Mouse (Mus musculus) intestine, embryonic 16.5 days (tissue): ENCODE measurements around the gene AC129217.1. TPM values are rescaled to one million over a fixed set of nuclear protein-coding genes. Genes with fewer than 3 reads are reported as not detected.

Source experiments
- ATAC-seq: fragments of 200-750 bp; cut with Nextera tagmentation; 2 replicates; pipeline ENCODE4 v1.8.0; 2017; ENCODE audit warnings: moderate TSS enrichment, moderate library complexity
- H3K27ac ChIP-seq: fragments of 300-500 bp; sonication (generic); 2 replicates; pipeline ENCODE4 v1.5.1; 2014; ENCODE audit warnings: mild to moderate bottlenecking, low read length
- H3K27me3 ChIP-seq: fragments of 300-500 bp; sonication (generic); replicated peaks from 2 replicates; pipeline ENCODE4 v1.6.1; 2014; ENCODE audit warnings: low read length, control low read depth, mixed read lengths; ENCODE audit not compliant: control insufficient read depth, insufficient read depth
- H3K36me3 ChIP-seq: fragments of 300-500 bp; sonication (generic); 2 replicates; pipeline ENCODE4 v1.6.1; 2014; ENCODE audit warnings: low read length, control low read depth; ENCODE audit not compliant: control insufficient read depth, insufficient read depth
- H3K4me1 ChIP-seq: fragments of 300-500 bp; sonication (generic); 2 replicates; pipeline ENCODE4 v1.6.1; 2014; ENCODE audit warnings: low read length, control low read depth, mixed read lengths; ENCODE audit not compliant: control insufficient read depth, insufficient read depth
- H3K4me2 ChIP-seq: fragments of 300-500 bp; sonication (generic); 2 replicates; pipeline ENCODE4 v1.6.1; 2014; ENCODE audit warnings: low read depth, low read length, control low read depth
- H3K4me3 ChIP-seq: fragments of 300-500 bp; sonication (generic); 2 replicates; pipeline ENCODE4 v1.5.1; 2014; ENCODE audit warnings: mild to moderate bottlenecking, low read length
- H3K9ac ChIP-seq: fragments of 300-500 bp; sonication (generic); 2 replicates; pipeline ENCODE4 v1.6.1; 2014; ENCODE audit warnings: low read depth, low read length
- H3K9me3 ChIP-seq: fragments of 300-500 bp; sonication (generic); 2 replicates; pipeline ENCODE4 v1.6.1; 2016; ENCODE audit warnings: low read length, control low read depth; ENCODE audit not compliant: control insufficient read depth
- WGBS: fragments of 180-500 bp; shearing (Covaris S2); extraction: QIAGEN DNeasy Blood & Tissue Kit; methylation state at CpG from one replicate; pipeline ENCODE4 v1.1.7; 2014; 5-methylcytosine and 5-hydroxymethylcytosine counted together
- polyA plus RNA-seq: library from polyadenylated mRNA; unstranded; fragments of >200 nt; fragmentation: Nextera tagmentation; extraction: Ambion mirVana; gene quantifications from 2 replicates; pipeline ENCODE4 v1.2.1, GENCODE M21; 2015

Gene AC129217.1
- polyA plus RNA-seq, result not detected in 2 replicates

DNA sequence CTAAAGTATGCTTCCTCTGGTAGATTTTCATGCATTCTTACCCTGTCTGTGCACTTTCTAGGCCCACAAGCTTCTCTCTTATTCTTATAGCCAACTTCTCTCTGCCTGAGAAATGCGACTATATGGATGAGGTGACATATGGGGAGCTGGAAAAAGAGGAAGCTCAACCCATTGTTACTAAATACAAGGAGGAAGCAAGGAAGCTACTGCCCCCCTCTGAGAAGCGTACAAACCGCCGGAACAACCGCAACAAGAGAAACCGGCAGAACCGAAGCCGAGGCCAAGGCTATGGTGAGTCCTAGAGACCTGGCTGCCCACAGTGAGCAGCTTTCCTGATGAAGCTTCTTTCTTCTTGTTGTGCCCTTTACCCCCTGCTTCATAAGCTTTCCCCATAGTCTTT is at the start of gene AC129217.1:
TSS of gene AC129217.1 (plus strand) at position 114 of the 400 bp plus-strand sequence.
- Histone ChIP-seq H3K27ac (no peak within 1 kb of the TSS), H3K9ac (no peak within 1 kb of the TSS), H3K4me1 (no peaks in the 10 kb centered on the region), H3K4me3 (no peak within 1 kb of the TSS), H3K27me3 (no peaks in the 10 kb centered on the region), H3K9me3 (no peaks in the 10 kb centered on the region), H3K36me3 (peaks cover 53% of the 10 kb centered on the region), H3K4me2 (no peak within 1 kb of the TSS)
- ATAC-seq, result no peak
- WGBS, result 90% methylated on average over 8 of the region's 8 CpGs

DNA sequence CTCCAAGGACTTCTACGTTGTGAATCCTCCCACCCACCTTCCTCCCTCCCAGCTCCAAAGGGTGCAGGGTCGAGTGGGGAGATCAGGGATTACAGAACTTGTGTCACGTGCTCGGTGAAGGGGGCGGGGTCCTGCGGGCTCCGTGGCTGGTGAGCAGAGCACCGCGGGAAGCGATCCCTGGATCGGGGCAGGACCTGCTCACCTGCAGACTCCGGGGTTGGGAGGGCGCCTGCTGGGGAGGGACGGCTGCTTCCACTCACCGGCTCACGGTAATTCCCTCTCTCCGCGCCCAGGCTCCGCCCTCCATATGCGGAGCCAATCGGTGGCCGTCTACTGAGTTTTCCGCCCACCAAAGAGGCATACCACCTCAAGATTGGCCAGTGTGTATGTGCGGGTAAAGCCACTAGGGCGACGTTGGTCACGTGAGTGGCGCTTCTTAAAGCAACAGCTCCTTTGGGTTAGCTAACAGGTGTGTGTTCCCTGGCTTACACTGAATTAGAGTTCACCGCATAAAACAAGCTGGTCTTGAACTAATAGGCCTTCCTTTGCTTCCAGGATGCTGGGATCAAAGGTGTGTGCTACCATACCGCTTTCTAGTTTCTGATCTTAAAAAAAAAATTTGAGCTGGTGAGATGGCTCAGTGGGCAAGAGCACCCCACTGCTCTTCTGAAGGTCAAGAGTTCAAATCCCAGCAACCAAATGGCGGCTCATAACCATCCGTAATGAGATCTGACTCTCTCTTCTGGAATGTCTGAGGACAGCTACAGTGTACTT is 43.4 kb upstream of the AC129217.1 start, which contains the start of gene Taf6l:
TSS of gene Taf6l (minus strand) at position 410 of the 774 bp plus-strand sequence.
- Histone ChIP-seq H3K4me3 (peak within 1 kb of the TSS; percentile 77), H3K36me3 (peaks cover 11% of the 10 kb centered on the region; the same call in 1 of the 2 replicates)
- WGBS, result under 1% methylated on average over 32 of the region's 32 CpGs

DNA sequence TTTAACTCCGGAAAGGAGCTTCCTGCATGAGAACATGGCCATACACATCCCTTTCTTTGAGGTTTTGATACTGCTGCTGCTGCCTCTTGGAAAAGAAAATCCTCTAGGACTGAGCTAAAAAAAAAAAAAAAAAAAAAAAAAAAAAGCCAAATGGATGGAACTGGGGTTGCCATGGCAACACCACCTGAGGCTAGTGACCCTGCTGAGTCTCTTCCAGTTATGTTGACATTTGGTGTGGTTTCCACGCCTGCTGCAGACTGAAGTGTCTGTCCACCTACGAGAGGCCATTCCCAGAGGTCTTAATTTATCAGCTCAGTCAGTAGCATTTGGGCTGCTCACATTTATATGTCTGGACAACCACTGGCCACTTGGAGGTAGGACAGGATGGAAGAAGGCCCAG is 41.1 kb upstream of the AC129217.1 start:
- H3K4me1 ChIP-seq, result peaks cover 3% of the 10 kb centered on the region; the same call in 1 of the 2 replicates
- H3K36me3 ChIP-seq, result peaks cover 9% of the 10 kb centered on the region
- H3K4me3 ChIP-seq, result no peak overlapping the region
- H3K4me2 ChIP-seq, result no peak overlapping the region
- H3K9me3 ChIP-seq, result no peaks in the 10 kb centered on the region
- no peak overlapping the region for H3K9ac ChIP-seq
- ATAC-seq, result no peak
- H3K27ac ChIP-seq, result no peak overlapping the region
- no peaks in the 10 kb centered on the region for H3K27me3 ChIP-seq
- WGBS, result 23% methylated on average over 3 of the region's 3 CpGs

More for the DNA sequence above, 43.4 kb upstream of the AC129217.1 start, which contains the start of gene Taf6l:
- peak within 1 kb of the TSS; percentile 66 for H3K4me2 ChIP-seq
- peak within 1 kb of the TSS; percentile 80 for H3K9ac ChIP-seq
- peaks cover 3% of the 10 kb centered on the region; the same call in 1 of the 2 replicates for H3K4me1 ChIP-seq
- peak within 1 kb of the TSS; percentile 87 for H3K27ac ChIP-seq
- H3K27me3 ChIP-seq, result no peaks in the 10 kb centered on the region
- peak; percentile 99 for ATAC-seq
- H3K9me3 ChIP-seq, result no peaks in the 10 kb centered on the region

DNA sequence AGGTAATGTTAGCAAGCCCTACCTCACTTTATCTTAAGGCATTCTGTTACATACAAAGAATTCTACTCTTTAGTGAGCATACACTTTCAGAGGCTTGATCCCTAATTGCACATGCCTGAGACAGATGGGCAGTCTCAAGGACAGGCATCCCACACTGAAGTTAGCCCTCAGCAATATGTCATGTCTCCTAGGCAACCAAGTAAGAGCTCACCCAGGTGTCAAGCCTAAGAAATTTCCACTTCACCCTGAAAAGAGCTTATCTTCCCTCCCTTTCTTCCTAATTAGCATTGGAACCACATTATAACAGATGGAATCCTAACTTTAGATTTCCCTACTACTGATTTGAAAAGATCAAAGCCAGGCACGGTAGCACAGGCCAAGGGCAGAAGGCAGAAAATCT is 40.4 kb upstream of the AC129217.1 start:
- H3K27me3 ChIP-seq, result no peaks in the 10 kb centered on the region
- H3K36me3 ChIP-seq, result peaks cover 15% of the 10 kb centered on the region
- no peak overlapping the region for H3K4me2 ChIP-seq
- ATAC-seq, result no peak
- no peak overlapping the region for H3K9ac ChIP-seq
- WGBS, result 69% methylated on average over 1 of the region's 1 CpGs
- no peaks in the 10 kb centered on the region for H3K9me3 ChIP-seq
- H3K4me3 ChIP-seq, result no peak overlapping the region
- peaks cover 3% of the 10 kb centered on the region; the same call in 1 of the 2 replicates for H3K4me1 ChIP-seq
- no peak overlapping the region for H3K27ac ChIP-seq

DNA sequence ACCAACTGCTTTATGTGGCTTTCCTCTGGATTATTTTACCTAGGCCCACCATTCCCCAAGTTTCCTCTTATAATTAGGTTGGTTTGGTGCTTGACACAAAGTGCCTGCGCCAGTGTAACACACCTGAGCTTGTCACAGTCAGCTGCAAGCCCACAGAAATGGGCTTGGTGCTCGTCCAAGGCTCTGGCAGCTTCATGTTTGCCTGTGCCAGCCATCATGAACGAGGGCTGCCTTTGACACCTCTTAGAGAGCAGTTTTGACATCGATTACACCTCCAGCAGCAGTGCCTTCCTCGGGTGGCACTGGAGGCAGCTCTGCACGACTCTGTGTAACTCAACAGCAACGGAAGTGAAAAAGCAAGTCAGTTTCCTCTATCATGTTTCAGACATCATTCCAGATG is 39.4 kb upstream of the AC129217.1 start:
- H3K9ac ChIP-seq, result no peak overlapping the region
- WGBS, result 82% methylated on average over 7 of the region's 7 CpGs
- H3K4me3 ChIP-seq, result no peak overlapping the region
- H3K9me3 ChIP-seq, result no peaks in the 10 kb centered on the region
- H3K4me2 ChIP-seq, result no peak overlapping the region
- ATAC-seq, result no peak
- peaks cover 15% of the 10 kb centered on the region for H3K36me3 ChIP-seq
- no peak overlapping the region for H3K27ac ChIP-seq
- H3K27me3 ChIP-seq, result no peaks in the 10 kb centered on the region
- peaks cover 3% of the 10 kb centered on the region; the same call in 1 of the 2 replicates for H3K4me1 ChIP-seq

DNA sequence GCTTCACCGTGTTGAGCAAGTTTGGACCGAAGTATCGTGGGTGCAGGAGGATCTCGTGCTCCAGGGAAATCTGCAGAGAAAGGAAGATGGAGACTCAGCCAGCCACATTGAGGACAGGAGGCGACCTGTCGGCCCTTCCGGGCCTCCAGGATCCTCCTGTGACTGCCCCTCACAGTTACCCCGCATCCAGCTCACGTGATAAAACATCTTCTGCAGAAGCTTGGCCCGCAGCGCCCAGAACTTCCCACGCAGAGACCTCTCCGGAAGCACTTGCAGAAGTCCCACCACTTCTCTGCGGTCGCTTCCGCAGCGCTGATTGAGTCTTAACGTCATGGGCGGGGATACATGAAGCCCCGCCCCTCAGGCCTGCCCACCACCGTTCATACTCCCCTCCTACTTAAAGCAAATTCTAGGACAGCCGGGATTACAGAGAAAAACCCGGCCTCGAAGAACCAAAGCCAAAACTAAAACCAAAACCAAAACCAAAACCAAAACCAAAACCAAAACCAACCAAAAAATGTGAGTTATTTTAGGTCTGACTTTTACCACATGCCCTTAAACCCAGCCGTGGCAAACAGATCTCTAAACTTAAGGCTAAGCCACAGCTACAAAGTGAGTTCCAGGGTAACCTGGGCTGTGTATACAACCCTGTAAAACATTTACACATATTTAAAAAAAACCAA is 31.2 kb upstream of the AC129217.1 start, which contains the start of gene Polr2g:
TSS of gene Polr2g (minus strand) at position 314 of the 683 bp plus-strand sequence.
- Histone ChIP-seq H3K4me1 (peaks cover 14% of the 10 kb centered on the region), H3K4me3 (peak within 1 kb of the TSS; percentile 72), H3K27me3 (no peaks in the 10 kb centered on the region), H3K4me2 (peak within 1 kb of the TSS; percentile 72), H3K9ac (peak within 1 kb of the TSS; percentile 74), H3K9me3 (no peaks in the 10 kb centered on the region), H3K27ac (peak within 1 kb of the TSS; percentile 58; the same call in 1 of the 2 replicates), H3K36me3 (peaks cover 7% of the 10 kb centered on the region)
- WGBS, result 1% methylated on average over 25 of the region's 25 CpGs
- peak; percentile 79 for ATAC-seq

DNA sequence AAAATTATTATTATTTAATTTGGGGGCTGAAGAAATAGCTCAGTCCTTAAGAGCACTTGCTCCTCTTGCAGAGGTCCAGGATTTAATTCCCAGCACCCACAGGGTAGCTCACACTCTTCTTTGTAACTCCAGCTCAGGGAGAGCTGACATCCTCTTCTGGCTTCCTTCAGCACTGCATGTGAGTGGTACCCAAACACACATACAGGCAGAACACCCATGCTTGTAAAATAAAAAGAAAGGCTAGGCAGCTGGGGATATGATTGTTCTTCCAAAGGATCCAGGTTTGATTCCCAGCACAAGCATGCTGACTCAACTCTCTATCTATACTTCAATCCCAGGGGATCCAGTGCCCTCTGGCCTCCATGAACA is 30.6 kb upstream of the AC129217.1 start:
- Histone ChIP-seq H3K4me1 (peaks cover 14% of the 10 kb centered on the region), H3K27ac (no peak overlapping the region), H3K36me3 (peaks cover 2% of the 10 kb centered on the region; the same call in 1 of the 2 replicates), H3K9ac (no peak overlapping the region; the same call in 1 of the 2 replicates), H3K9me3 (no peaks in the 10 kb centered on the region), H3K4me2 (peak overlapping the region; percentile 72; the same call in 1 of the 2 replicates), H3K27me3 (no peaks in the 10 kb centered on the region), H3K4me3 (peak overlapping the region; percentile 72; the same call in 1 of the 2 replicates)
- no peak for ATAC-seq

DNA sequence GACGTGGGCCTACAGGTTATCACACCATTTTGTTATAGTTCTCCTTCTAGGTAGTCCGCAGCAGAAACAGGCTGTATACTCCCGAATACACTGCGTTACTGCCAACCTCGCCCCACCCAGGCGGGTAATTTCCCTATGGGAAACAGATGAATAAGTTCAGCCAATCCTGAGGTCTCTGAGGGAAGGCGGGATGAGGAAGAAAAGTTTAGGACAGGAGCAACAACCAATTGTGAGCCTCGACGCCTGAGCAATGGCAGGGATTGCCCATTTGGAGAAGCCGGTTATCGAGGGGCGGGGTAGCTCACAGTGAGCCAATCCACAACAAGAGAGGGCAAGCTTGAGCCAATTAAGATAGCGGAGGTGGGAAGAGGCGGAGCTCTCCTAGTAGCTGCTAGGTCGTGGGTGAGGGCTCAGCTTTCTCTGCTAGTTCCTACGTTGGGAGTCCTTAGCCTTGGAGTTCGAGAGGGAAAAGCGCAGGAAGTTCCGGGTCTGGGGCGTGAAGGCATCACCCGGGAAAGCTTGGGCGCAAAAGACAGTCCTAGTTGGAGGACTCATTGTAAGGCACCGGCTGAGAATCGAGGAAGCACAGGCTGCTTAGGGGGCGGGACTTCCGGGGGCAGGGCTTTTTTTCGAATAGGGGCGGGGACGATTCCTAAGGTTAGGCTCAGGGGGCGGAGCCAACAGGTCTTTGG is 27.3 kb upstream of the AC129217.1 start, which contains the start of gene Zbtb3:
TSS of gene Zbtb3 (plus strand) at position 426 of the 692 bp plus-strand sequence.
- Histone ChIP-seq H3K4me1 (peaks cover 10% of the 10 kb centered on the region), H3K4me3 (peak within 1 kb of the TSS; percentile 72), H3K9ac (peak within 1 kb of the TSS; percentile 72), H3K27me3 (no peaks in the 10 kb centered on the region), H3K4me2 (peak within 1 kb of the TSS; percentile 74), H3K9me3 (no peaks in the 10 kb centered on the region), H3K36me3 (peaks cover 3% of the 10 kb centered on the region; the same call in 1 of the 2 replicates), H3K27ac (peak within 1 kb of the TSS; percentile 88)
- ATAC-seq, result peak; percentile 97
- WGBS, result under 1% methylated on average over 30 of the region's 30 CpGs
